Mouse (Mus musculus) thymus, postnatal 10 days (tissue): Measurements from ENCODE around the gene Cntnap5c.

Experiments used
- DNase-seq, 2 experiments: peaks; one replicate each; pipeline ENCODE4 v3.0.0; 2021; ENCODE audit warnings: low spot score in 2 of 2

Gene Cntnap5c

GRCm38 (mm10) chr17:58003322-58003721 lies 234.0 kb downstream of the Cntnap5c start:
- no peak for DNase-seq

GRCm38 (mm10) chr17:58004491-58004890 lies 235.1 kb downstream of the Cntnap5c start:
- DNase-seq = no peak

- DNase-seq = no peak
Measured at GRCm38 (mm10) chr17:58041178-58041577, 271.8 kb downstream of the Cntnap5c start.

GRCm38 (mm10) chr17:58045149-58045548 lies 275.8 kb downstream of the Cntnap5c start:
- DNase-seq = no peak

- DNase-seq = no peak
Measured at GRCm38 (mm10) chr17:58069912-58070311, 300.5 kb downstream of the Cntnap5c start.

GRCm38 (mm10) chr17:58082676-58083075 lies 313.3 kb downstream of the Cntnap5c start:
- DNase-seq = no peak

- DNase-seq = no peak
Measured at GRCm38 (mm10) chr17:58104505-58104904, 335.1 kb downstream of the Cntnap5c start.

GRCm38 (mm10) chr17:58107901-58108300 lies 338.5 kb downstream of the Cntnap5c start:
- DNase-seq = no peak

GRCm38 (mm10) chr17:58108335-58108734 lies 339.0 kb downstream of the Cntnap5c start:
- DNase-seq = no peak

- DNase-seq = no peak
Measured at GRCm38 (mm10) chr17:58187171-58187570, 417.8 kb downstream of the Cntnap5c start.

GRCm38 (mm10) chr17:58201148-58201547 lies 431.8 kb downstream of the Cntnap5c start:
- no peak for DNase-seq

- DNase-seq = no peak
Measured at GRCm38 (mm10) chr17:58268058-58268457, 498.7 kb downstream of the Cntnap5c start.

GRCm38 (mm10) chr17:58351310-58351709 lies 581.9 kb downstream of the Cntnap5c start:
- no peak for DNase-seq

- DNase-seq = no peak
Measured at GRCm38 (mm10) chr17:58356224-58356623, 586.9 kb downstream of the Cntnap5c start.

GRCm38 (mm10) chr17:58363582-58364267 lies 594.4 kb downstream of the Cntnap5c start:
- no peak for DNase-seq

GRCm38 (mm10) chr17:58370089-58370488 lies 600.7 kb downstream of the Cntnap5c start:
- DNase-seq = no peak

GRCm38 (mm10) chr17:58407769-58408168 lies 638.4 kb downstream of the Cntnap5c start:
- DNase-seq = no peak

- DNase-seq = no peak
Measured at GRCm38 (mm10) chr17:58408756-58409155, 639.4 kb downstream of the Cntnap5c start.

- no peak for DNase-seq
Measured at GRCm38 (mm10) chr17:58437443-58437842, 668.1 kb downstream of the Cntnap5c start.
